Mouse (Mus musculus) mouse trophoblast stem cell (cell line): ENCODE data around the gene Zcchc7.

Experiments used
- in situ Hi-C, 2 experiments: fragments of 300-500 bp; cut with MseI, MboI; formaldehyde crosslinking; loops; 2 replicates in 1 of 2; 3 replicates in 1 of 2; pipeline ENCODE4 v1.15.1; 2025

The Zcchc7 gene

DNA sequence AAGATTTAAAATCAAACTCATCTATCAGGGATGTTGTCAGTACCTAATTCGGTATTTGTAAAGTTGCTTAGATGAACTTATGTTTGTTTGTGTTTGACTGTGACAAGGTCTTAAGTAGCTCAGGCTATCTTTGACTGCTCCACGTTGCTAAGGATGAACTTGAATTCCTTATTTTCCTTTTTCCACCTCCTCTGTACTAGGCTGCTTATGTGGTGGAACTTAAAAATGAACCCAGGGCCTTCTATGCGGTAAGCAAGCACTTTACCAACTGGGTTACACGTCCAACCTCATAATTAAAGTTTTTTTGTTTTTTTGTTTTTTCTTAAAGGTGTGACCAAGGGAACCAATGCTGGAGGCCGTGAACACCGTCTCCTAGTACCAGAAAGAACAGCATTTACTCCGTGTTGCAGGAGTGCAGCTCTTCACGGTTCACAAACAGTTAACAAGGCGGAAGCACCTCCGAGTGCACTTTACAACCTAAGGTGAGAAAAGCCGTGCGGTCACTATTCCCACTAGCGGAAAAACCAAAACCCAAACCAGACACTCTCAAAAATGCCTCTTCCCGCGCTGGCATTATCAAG lies at the start of gene Zcchc7:
TSS of gene Zcchc7 (plus strand) at position 325 of the 581 bp plus-strand sequence.
- in situ Hi-C loops = no loop called here

DNA sequence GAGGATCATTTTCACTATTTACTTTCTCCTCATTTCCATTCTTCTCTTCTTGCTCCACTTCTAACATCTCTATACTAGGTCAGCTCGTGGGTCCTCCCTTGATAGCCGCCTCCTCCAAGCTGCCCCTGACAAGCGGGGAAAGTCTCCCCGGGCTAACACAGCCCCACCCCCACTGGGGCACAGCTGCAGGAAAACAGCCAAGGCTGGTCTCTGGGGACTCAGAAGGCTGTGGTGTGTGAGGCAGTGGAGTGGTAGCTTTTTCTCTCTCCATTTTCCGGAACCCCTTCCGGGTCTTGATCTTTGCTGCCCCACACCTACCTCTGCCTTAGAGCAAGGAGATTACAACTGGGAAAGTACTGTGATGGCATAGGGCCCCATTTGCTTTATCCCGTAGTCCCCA lies 49.7 kb upstream of the Zcchc7 start:
- in situ Hi-C loops = no loop called here

DNA sequence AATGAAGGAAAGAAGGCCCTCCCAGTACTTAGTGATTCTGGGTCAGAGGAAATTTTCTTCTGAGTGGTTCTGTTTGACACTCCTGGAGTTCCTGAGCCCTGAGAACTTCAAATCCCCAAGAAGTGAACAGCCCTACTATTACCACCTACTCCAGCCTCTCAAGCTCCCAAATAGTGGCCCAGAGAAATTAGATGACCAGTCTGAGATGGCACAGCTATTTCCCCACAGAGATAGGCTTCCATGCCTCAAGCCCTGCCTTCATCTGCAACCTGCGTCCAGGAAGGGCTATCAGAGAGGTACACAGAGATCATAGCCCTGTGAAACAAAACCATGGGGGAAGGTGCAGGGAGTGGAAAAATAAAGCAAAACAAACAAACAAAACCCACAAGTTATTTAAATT lies 48.8 kb upstream of the Zcchc7 start:
- in situ Hi-C loops = no loop called here

DNA sequence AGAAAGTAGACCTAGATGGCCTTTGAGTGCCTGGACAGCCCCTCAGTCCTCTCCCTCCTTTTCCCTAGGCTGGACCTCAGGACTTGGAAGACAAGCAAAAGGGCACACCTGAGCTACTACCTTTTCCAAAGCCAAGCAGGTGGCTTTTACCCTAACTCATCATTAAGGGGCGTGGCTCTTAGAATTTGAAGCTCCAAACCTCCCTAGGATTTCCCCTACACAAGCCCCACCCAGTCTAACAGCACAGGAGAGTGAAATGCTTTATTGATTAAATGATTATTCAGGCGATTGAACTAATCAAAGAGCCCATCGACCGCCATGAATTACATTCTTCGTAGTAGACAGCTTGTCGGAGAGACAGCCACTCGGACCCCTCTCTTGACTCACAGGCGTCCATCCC lies 47.4 kb upstream of the Zcchc7 start:
- in situ Hi-C loops = no loop called here

DNA sequence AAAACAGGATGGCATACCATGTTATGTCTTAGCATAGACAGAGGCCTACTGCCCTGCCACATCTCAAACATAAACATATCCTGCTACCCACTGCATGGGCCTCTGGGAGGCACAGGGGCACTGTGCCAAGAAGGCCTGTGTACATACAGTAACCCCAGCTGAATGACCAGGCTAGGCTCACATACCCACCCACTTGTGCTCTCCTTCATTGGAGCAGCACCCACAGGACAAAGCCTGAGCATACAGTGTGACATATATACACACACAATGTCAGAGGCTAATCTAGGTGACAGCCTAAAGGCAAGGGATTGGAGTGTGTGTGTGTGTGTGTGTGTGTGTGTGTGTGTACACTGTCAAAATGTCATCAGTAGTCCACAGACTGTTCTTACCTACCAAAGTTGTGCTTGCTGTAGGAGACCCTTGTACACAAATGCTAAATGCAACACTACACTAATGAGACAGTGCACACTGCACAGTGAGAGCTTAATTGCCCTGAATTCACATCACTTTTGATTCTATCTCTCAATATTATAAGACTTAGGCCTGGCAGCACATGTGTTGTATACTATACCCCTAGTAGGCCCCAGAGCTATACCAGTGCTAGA lies 46.5 kb upstream of the Zcchc7 start:
- in situ Hi-C loops = no loop called here

DNA sequence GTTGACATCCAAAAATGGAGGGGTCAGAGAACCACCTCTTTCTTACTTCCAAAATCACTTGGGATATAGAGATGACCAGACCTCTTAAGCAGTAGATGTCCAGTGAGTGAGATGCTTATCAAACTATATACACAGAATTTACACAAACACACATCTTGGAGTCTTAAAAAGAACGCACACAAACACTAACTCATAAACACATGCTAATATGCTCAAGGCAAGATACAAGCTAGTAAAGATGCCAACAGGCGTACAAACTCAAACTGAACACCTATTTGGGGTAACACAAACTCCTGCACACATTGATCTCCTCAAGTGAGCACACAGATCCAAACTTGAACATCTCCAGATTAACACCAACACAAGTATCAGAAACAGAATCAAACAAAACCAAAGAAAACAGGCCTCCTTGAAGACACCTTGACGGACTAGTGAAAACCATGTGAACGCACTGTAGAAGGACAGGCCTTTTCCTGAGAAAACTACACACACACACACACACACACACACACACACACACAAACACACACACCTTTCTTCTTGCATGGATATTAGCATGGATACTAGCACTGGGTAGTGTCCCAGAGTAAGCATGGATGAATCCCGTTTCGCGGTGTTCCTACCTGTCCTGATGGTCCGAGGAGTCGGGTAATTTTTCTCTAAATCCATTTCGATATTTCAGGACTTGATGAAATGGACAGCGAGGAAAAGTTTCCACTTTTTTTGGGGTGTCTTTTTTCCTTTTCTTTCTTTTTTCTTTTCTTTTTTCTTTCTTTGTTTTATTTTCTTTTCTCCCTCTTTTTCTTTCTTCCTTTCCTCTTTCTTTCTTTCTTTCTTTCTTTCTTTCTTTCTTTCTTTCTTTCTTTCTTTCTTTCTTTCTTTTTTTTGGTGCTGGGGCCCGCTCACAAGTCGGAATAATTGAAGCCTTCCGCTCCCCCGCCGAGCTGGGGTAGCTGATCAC lies 45.7 kb upstream of the Zcchc7 start, which contains the start of gene Pax5:
TSS of gene Pax5 (minus strand) at position 748 of the 961 bp plus-strand sequence.
- in situ Hi-C loops = no loop called here

DNA sequence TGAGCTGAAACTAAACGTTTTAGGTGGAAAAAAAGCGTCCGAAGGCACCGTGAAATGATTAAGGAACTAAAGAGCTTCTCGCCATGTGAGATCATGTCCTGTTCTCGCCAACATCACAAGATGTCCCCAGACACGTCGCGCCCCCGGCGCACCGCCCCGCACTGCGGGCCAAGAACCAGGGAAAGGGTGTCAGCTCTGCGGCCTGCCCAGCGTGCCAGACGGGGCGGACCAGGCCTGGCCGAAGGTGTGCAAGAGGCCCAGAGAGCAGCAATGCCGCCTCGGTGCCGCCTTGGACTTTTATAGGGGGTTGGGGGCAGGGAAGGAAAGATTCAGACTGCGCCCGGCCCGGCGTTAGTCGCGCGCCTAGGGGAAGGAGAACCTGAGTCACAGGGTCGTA lies 45.0 kb upstream of the Zcchc7 start:
- in situ Hi-C loops = no loop called here

DNA sequence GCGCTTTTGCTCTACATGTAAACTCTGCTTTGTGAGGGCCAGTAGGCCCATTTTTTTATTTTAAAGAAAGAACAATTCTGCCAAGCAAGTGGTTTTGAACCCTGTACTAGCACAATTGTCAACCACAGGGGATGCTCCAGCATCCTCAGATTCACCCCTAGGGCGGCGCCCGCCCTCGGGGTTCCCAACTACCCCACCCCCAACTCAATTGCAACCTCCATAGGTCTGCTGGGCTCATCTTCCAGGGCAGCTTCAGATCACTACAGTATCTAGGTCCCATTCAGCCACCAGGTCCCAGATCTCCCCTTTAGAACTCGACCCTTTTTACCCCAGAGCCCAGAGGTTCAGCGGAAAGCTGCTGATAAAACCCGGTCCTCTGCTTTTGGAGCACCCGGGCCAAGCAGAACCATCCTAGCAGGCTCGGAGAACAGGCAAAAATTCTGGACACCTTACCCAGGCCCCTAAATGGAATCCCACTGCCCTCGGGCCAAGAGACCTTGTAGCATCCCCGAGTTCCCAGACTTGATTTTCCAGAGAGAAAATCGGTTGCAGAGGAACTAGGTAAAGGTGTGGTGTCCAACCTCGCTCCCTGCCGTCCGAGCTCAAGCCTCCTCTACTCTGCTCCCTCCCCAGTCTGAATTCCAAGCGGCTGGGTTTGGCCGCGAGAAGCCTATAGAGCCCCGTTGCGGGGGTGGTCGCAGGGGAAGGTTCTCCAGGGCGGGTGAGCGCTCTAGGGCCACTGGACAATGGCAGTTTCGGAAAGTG lies 44.4 kb upstream of the Zcchc7 start:
- in situ Hi-C loops = no loop called here

DNA sequence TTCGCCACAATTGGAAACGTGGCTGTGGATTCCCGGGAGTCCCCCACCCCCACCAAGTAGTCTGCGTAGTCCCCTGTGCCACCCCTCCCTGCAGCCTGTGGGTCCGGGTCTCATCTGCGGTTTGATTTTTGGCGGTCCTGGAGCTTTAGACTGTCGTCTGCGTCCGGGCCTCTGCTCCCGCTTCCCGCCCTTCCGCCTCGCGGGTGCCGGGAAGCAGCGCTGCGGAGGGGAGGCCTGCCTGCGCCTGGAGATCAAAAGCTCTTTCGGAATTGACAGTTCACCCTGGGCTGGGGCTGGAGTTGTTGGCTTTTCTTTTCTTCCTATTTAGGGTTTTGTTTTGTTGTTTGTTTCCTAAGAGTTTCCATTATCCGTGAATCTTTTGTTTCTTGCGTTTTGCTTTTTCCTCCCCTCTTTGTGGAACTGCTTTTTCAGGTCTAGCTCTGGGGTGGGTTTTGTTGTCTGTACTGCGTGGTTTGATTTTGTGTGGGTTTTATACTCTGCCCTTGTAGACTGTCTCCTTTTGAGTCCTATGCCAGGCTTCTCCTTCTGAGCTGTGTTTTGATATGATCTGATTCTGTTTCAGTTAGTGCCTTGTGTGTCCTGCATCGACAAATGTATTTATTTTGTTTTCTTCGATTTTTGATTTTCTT lies 43.5 kb upstream of the Zcchc7 start:
- in situ Hi-C loops = no loop called here

DNA sequence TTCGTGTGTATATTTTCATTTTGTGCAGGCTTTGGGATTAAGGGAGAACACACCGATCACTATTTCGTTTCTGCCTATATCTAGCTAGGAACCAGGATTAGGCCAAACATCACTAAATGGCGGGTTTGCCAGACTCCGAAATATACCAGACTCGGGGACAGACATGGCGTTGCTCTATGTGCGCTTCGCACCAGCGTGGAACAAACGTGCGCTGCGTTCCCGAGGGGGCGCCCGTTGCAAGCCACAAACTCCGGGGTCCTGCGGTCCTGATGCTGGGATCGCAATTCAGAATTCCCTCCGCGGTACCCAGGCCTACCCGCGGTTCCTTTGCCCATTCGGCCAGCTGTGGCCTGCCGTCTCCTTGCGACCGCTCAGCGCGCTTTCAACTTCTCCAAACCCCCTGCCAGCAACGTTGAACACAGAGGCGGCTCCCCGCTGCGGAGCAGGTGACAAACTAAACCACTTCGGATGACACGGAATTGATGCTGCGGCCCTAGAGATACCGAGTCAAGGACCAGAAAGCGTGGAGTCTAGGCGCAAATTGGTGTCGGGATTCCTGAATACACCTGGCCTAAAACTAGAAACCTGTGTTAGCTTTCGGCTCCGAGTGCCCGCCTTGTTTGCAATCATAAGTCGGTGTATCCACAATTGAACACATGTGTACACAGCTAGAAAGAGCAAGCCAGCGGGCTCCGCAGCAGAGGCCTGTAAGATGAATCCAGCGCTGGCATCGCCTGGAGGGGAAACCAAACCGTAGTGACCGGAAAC lies 42.7 kb upstream of the Zcchc7 start:
- in situ Hi-C loops = no loop called here

DNA sequence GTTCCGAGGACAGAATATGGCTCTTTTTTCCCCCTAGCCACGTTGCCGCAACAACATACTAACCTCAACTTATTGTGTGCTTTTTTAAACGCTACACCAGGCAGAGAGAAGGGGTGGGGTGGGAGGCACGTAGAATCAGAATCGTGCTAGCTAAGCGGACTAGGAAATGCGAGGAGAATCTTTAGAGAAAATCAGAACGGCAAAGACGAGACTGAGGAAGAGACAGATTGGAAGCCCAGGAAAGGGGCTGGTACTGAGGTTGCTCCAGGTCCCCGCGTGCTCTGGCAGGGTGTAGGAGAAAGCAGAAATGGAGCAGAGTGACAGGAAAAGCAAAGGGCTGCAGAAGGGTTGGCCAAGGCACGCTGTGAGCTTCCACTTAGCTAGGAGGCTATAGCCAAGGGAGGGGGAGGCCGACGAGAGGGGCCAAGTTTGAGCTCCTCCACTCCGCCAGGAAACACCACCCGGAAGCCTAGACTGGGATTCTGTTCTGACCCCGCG lies 42.1 kb upstream of the Zcchc7 start:
- in situ Hi-C loops = no loop called here

DNA sequence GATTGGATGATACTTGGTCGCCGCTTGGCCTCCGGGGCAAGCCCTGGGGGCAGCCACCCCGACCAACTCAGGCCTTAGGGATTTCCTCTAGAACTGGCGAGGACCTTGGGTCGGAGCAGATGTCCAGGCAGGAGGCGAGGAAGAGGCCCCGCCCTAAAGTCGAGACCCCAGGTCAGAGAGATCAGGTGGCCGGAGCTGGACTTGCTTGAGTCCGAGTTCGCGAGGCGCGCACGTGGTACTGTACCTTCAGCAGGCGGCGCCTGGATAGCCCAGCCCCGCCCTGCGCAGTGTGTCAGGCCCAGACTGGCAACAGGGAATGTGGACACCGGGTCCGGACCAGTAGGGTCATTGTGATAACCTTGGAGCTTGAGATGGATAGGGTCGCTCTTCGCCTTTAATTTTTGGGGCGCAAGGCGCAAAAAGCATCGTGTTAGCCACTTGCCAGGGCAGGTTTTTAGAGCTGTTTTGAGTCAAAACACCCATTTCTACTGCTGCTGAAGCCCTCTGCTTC lies 41.5 kb upstream of the Zcchc7 start:
- in situ Hi-C loops = no loop called here

DNA sequence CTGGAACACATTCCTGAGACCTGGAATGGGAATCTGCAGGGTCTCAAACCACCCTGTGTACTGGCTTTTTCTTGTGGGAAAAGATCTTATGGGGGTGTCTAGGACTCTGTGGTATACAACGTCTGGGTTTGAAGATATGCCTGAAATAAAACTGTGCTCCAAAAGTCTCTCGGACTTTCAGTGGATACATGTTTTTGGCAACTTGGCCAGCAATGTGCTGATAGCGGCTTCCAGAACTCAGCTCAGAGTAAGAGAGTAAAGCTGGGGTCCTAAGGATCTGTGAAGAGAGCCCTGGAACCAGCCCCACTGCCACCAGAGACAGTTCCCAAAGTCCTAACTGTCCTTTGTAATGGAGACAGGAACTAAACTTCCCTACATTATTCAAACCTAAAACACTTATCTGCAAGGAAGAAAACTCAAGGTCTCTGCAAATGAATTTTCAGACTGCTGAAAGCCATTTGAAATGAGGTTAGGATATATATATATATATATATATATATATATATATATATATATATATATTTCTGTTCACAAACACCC lies 40.0 kb upstream of the Zcchc7 start:
- in situ Hi-C loops = no loop called here

DNA sequence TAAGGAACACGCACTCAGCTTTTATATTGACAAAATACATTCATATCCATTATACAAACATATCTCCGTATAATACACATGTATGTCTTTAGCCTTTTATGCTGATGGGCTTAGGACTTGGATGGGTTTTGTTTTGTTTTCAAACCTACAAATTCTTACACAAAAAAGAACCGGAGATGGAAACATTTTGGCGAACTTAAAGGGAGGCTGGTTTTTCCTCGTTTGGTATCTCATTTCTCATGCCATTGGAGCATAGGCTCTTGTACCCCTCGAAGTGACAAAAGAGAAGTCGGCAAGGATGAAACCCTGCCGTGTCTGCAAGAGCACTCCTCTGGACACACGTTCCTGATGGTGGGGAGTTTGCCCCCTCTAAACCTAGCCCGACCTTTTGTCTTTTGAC lies 39.3 kb upstream of the Zcchc7 start:
- in situ Hi-C loops = no loop called here

DNA sequence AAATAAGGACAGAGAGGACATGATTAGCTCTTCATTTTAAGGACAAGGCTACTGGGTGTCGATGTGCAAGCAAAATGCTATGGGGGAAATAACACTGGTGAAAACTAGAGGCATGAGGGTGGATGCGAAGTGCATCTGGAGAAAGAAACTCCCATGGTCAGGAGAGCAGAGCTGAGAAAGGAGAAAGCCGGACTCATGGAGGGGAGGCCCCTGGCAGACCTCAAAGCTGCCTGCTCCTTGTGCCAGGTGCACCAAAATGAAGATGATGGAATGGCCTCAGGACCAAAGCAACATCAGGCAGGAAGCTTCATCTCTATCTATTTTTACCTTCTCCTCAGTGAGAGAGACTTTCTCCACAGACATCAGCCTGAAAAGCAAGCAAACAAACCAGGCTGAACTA lies 38.0 kb upstream of the Zcchc7 start:
- in situ Hi-C loops = no loop called here

DNA sequence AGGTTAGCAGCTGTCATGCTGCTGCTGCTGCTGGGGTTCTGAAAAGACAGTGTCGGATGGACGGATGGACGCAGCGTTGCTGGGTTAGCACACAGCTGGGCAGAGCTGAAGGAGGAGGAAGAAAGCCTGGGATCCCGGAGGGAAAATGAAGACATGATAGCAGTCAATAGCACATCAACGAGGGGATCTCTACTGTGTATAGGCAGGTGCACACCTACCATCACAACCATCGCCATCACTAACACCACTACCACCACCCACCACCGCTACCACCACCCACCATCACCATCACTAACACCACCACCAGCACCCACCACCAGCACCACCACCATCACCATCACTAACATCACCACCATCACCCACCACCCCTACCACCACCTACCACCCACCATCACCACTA lies 35.6 kb upstream of the Zcchc7 start:
- in situ Hi-C loops = no loop called here

DNA sequence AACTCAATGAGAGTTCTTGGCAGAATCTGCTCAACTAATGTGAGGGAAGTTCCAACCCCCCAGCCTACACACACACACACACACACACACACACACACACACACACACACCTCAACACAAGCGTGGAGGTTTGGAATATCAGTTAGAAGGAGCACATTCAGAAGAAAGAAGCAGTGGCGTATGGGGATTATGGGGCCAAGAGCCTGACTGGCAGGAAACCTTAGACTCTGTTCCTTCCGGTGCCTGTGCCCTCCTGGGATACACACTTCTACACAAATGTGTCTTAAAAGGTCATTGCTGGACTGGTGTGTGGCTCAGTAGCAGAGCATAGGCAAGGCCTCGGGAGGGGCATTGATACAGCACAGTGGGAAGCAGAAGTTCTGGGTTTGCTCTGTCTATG lies 34.4 kb upstream of the Zcchc7 start:
- in situ Hi-C loops = no loop called here

DNA sequence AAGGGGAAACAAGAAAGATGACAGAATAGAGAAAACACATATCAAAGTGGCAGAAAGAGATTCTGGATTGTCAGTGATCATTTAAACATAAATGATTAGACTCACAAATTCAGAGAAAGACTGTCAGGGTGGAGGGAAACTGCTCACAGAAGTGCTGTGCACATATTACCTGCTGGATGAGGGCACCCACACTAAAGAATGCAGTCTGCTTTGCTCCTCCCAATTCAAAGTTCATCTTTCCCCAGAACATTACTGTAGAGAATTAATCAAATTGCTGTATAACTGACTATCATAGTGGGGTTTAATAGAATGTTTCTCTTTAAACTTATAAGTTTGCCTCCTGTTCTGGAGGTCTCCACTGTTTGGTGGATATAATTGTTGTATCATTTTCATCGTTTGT lies 15.2 kb upstream of the Zcchc7 start:
- in situ Hi-C loops = no loop called here

DNA sequence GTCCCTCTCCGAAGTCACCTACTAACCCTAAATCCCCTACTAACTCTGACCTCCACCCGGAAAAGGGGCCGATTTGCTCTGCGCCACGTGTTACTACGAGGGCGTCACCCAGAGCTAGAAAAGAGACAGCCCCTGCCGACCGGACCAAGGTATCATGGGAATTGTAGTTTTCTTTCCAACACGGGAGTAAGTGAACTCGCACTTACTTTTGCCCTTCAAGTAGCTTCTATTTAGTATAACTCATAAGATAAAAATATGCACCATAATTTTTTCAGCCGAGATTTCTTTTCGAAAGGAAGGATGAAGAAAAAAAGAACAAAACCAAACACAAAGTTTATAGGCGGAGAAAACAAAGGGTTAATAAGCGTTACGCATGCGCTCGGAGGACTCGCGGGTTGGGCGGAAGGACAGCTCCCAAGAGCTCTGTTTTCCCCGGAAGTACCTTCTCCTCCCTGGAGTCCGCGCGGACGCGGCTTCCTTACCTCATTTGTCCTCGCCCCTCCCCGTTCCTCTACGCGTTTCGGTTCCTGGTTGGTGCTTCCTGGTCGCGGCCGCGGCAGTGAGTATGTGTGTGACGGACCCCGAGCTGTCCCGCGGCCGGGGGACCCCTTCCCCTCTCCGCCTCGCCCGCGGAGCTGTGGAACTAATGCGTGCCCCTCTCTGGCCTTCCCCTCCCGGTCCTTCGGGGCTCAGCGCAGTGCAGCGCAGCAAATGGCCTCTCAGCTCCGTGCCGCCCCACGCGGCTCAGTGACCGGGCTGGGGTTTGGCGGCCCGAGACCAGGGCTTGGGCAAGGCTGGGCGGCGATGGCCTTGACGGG lies 666 bp downstream of the Zcchc7 start:
- in situ Hi-C loops = no loop called here
